Mouse (Mus musculus): ENCODE data around the gene 1700029I15Rik. TPM values are rescaled to one million over a fixed set of nuclear protein-coding genes. Genes with fewer than 3 reads are reported as not detected.
A peak's percentile ranks its signal among the peaks of the same experiment; 100 is the strongest.

The 1700029I15Rik gene
- total RNA-seq, 1 experiment = 1.3 TPM

DNA sequence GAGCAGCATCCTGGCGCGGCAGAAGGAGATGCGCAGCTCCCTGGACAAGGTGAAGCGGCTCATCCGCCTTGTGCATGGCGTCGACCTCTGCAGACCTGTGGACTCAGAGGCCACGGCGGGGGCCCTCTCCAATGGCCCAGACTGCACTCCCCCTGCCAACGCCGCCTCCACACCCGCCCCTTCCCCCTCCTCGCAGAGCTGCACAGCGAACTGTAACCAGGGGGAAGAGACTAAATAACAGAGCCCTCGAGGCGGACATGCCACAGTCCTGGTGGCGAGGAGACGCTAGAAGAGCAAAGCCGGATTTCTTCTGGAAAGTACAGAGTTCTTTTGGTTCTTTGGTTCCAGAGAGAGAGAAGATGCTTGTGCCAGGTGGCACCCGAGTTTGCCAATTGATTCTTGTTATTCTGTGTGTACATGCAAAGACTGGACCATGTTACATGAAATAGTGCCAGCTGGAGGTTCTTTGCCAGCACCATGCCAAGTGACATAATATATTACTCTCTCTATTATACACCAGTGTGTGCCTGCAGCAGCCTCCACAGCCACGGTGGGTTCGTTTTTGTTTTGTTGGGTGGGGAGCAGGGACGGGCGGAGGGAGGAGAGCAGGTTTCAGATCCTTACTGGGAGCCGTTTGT lies 22.0 kb upstream of the 1700029I15Rik start:
- Histone ChIP-seq H3K9me3 (ENCODE audit: control insufficient read depth, insufficient read depth, low read depth, low read length) (no peaks in the 10 kb centered on the region), H3K27ac (ENCODE audit: insufficient read depth, low read depth, low read length, poor library complexity, severe bottlenecking) (no peak overlapping the region), H3K9ac (ENCODE audit: insufficient read depth, low read depth, low read length, poor library complexity, severe bottlenecking) (no peak overlapping the region), H3K4me3 (ENCODE audit: insufficient read depth in 1 of 2, low read depth in 1 of 2, low read length in 2 of 2, poor library complexity in 1 of 2, severe bottlenecking in 1 of 2) (peak overlapping the region in 1 of 2 experiments; percentile 1; a peak in 1 of 4 replicates), H3K4me1 (ENCODE audit: control insufficient read depth in 2 of 2, insufficient read depth in 2 of 2, low read length in 2 of 2, poor library complexity in 1 of 2) (peaks cover 3% of the 10 kb centered on the region in 2 experiments; a peak in 2 of 4 replicates), H3K36me3 (ENCODE audit: control insufficient read depth, insufficient read depth, low read length, poor library complexity, severe bottlenecking) (peaks cover 21% of the 10 kb centered on the region; the same call in 1 of the 2 replicates)
- TF ChIP-seq MAFK (IDR thresholded peaks at IDR 0.05; ENCODE audit: insufficient read depth, low read depth, low read length) (no peak), ZNF384 (IDR thresholded peaks at IDR 0.05; ENCODE audit: low read depth, low read length) (no peak), CHD2 (IDR thresholded peaks at IDR 0.05; ENCODE audit: low read depth, low read length) (no peak), HCFC1 (IDR thresholded peaks at IDR 0.05; ENCODE audit: borderline replicate concordance, insufficient read depth, low read length) (no peak), ZC3H11A (IDR thresholded peaks at IDR 0.05; ENCODE audit: borderline replicate concordance, low read depth, low read length) (no peak)
- DNase-seq (ENCODE audit: low read depth, low spot score) = no peak
- in situ Hi-C loops (cut with MboI; ENCODE audit: low sequenced_read_pairs in 2 of 2, unreplicated experiment in 2 of 2) = no loop called here

DNA sequence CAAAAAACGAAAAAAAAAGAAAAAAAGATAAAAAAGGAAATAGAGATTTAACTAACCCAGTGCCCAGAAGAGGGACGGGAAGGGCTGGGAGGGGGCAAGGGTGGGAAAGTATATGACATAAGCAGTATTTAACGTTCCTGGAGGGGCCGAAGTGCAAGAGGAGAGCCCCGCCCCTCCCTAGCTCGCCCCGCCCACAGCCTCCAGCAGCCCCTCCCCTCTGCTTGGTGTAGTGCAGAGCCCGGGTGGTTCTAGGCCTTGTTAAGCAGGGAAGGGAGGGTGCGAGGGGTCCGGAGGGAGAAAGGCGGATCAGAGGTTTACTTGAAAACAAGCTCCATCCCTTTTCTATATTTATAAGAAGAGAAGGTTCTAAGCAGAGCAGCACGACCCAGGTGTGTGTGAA lies 21.4 kb upstream of the 1700029I15Rik start:
- Histone ChIP-seq H3K27ac (ENCODE audit: insufficient read depth, low read depth, low read length, poor library complexity, severe bottlenecking) (no peak overlapping the region), H3K36me3 (ENCODE audit: control insufficient read depth, insufficient read depth, low read length, poor library complexity, severe bottlenecking) (peaks cover 27% of the 10 kb centered on the region; the same call in 1 of the 2 replicates), H3K4me1 (ENCODE audit: control insufficient read depth in 2 of 2, insufficient read depth in 2 of 2, low read length in 2 of 2, poor library complexity in 1 of 2) (peaks cover 3% of the 10 kb centered on the region in 2 experiments; a peak in 2 of 4 replicates), H3K4me3 (ENCODE audit: insufficient read depth in 1 of 2, low read depth in 1 of 2, low read length in 2 of 2, poor library complexity in 1 of 2, severe bottlenecking in 1 of 2) (no peak overlapping the region), H3K9me3 (ENCODE audit: control insufficient read depth, insufficient read depth, low read depth, low read length) (no peaks in the 10 kb centered on the region), H3K9ac (ENCODE audit: insufficient read depth, low read depth, low read length, poor library complexity, severe bottlenecking) (no peak overlapping the region)
- TF ChIP-seq HCFC1 (IDR thresholded peaks at IDR 0.05; ENCODE audit: borderline replicate concordance, insufficient read depth, low read length) (no peak), ZNF384 (IDR thresholded peaks at IDR 0.05; ENCODE audit: low read depth, low read length) (no peak), MAFK (IDR thresholded peaks at IDR 0.05; ENCODE audit: insufficient read depth, low read depth, low read length) (no peak), ZC3H11A (IDR thresholded peaks at IDR 0.05; ENCODE audit: borderline replicate concordance, low read depth, low read length) (no peak), CHD2 (IDR thresholded peaks at IDR 0.05; ENCODE audit: low read depth, low read length) (no peak)
- no peak for DNase-seq (ENCODE audit: low read depth, low spot score)
- in situ Hi-C loops (cut with MboI; ENCODE audit: low sequenced_read_pairs in 2 of 2, unreplicated experiment in 2 of 2) = no loop called here

DNA sequence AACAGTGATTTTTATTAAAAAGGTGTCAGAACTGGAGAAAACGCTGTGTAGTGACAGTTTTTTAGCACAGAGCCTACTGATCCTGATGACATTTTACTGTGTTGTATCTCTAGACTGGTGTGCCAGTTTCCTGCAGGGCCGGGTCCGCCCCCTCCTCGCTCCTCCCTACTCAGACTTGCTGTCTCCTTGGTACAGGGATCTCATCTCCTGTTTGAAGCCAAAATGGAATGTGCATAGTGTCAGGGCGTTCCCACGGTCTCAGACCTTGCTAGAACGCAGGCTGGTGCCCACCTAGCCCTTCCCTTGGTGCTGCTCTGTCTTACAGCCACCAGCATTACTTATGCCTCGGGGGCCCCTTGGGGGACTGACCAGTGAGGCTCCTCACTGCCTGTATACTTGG lies 20.5 kb upstream of the 1700029I15Rik start:
- no peak for DNase-seq (ENCODE audit: low read depth, low spot score)
- Histone ChIP-seq H3K27ac (ENCODE audit: insufficient read depth, low read depth, low read length, poor library complexity, severe bottlenecking) (no peak overlapping the region), H3K36me3 (ENCODE audit: control insufficient read depth, insufficient read depth, low read length, poor library complexity, severe bottlenecking) (peaks cover 31% of the 10 kb centered on the region; the same call in 1 of the 2 replicates), H3K4me1 (ENCODE audit: control insufficient read depth in 2 of 2, insufficient read depth in 2 of 2, low read length in 2 of 2, poor library complexity in 1 of 2) (peaks cover 4 to 5% of the 10 kb centered on the region in 2 experiments; a peak in 2 of 4 replicates), H3K9me3 (ENCODE audit: control insufficient read depth, insufficient read depth, low read depth, low read length) (no peaks in the 10 kb centered on the region), H3K4me3 (ENCODE audit: insufficient read depth in 1 of 2, low read depth in 1 of 2, low read length in 2 of 2, poor library complexity in 1 of 2, severe bottlenecking in 1 of 2) (no peak overlapping the region), H3K9ac (ENCODE audit: insufficient read depth, low read depth, low read length, poor library complexity, severe bottlenecking) (no peak overlapping the region)
- in situ Hi-C loops (cut with MboI; ENCODE audit: low sequenced_read_pairs in 2 of 2, unreplicated experiment in 2 of 2) = no loop called here
- no peak for TF ChIP-seq HCFC1 (IDR thresholded peaks at IDR 0.05; ENCODE audit: borderline replicate concordance, insufficient read depth, low read length)
- TF ChIP-seq ZNF384 (IDR thresholded peaks at IDR 0.05; ENCODE audit: low read depth, low read length) = no peak
- TF ChIP-seq CHD2 (IDR thresholded peaks at IDR 0.05; ENCODE audit: low read depth, low read length) = no peak
- no peak for TF ChIP-seq MAFK (IDR thresholded peaks at IDR 0.05; ENCODE audit: insufficient read depth, low read depth, low read length)
- TF ChIP-seq ZC3H11A (IDR thresholded peaks at IDR 0.05; ENCODE audit: borderline replicate concordance, low read depth, low read length) = no peak

DNA sequence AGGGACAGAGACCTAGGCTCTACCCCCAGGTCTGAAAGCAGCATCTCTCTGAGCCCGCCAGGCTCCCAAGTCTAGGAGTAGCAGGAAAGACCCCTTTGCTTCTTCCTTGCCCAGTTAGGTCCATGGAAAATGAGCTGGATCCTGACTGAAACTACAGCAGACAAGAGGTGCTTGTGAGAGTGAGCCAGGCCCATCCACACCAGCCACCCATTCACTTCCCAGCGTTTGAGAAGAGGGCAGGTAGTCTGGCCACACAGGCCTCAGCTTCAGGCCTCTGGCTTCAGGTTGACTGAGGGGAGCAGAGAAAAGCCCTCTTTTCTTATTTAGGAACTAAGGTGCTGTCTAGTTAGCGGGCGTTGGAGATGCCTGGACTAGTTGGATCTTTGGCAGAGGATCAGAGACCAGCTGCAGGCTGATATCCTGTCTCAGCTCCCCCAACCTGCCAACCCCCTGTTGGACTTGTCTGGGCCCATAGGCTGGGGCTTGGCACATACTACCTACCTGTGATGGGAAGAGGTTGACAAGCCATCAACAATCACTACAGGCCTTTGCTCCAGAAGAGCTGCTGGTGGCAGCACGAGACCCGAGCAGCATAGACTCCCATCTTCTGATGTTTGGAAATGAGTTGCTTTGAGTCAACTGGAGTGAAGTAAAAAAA lies 19.6 kb upstream of the 1700029I15Rik start:
- no peak overlapping the region for H3K9ac ChIP-seq (ENCODE audit: insufficient read depth, low read depth, low read length, poor library complexity, severe bottlenecking)
- H3K9me3 ChIP-seq (ENCODE audit: control insufficient read depth, insufficient read depth, low read depth, low read length) = no peaks in the 10 kb centered on the region
- H3K27ac ChIP-seq (ENCODE audit: insufficient read depth, low read depth, low read length, poor library complexity, severe bottlenecking) = no peak overlapping the region
- no peak overlapping the region for H3K4me3 ChIP-seq (ENCODE audit: insufficient read depth in 1 of 2, low read depth in 1 of 2, low read length in 2 of 2, poor library complexity in 1 of 2, severe bottlenecking in 1 of 2)
- TF ChIP-seq ZC3H11A (IDR thresholded peaks at IDR 0.05; ENCODE audit: borderline replicate concordance, low read depth, low read length) = no peak
- TF ChIP-seq CHD2 (IDR thresholded peaks at IDR 0.05; ENCODE audit: low read depth, low read length) = no peak
- no peak for TF ChIP-seq MAFK (IDR thresholded peaks at IDR 0.05; ENCODE audit: insufficient read depth, low read depth, low read length)
- TF ChIP-seq ZNF384 (IDR thresholded peaks at IDR 0.05; ENCODE audit: low read depth, low read length) = no peak
- TF ChIP-seq HCFC1 (IDR thresholded peaks at IDR 0.05; ENCODE audit: borderline replicate concordance, insufficient read depth, low read length) = no peak
- DNase-seq (ENCODE audit: low read depth, low spot score) = no peak
- in situ Hi-C loops (cut with MboI; ENCODE audit: low sequenced_read_pairs in 2 of 2, unreplicated experiment in 2 of 2) = no loop called here
- peaks cover 28% of the 10 kb centered on the region; the same call in 1 of the 2 replicates for H3K36me3 ChIP-seq (ENCODE audit: control insufficient read depth, insufficient read depth, low read length, poor library complexity, severe bottlenecking)
- peaks cover 5 to 13% of the 10 kb centered on the region in 2 experiments; a peak in 3 of 4 replicates for H3K4me1 ChIP-seq (ENCODE audit: control insufficient read depth in 2 of 2, insufficient read depth in 2 of 2, low read length in 2 of 2, poor library complexity in 1 of 2)
